Mouse (Mus musculus) limb, embryonic 10.5 days (tissue): ENCODE data around the gene Nbea. TPM values are rescaled to one million over a fixed set of nuclear protein-coding genes. Genes with fewer than 3 reads are reported as not detected.
"Not testable (repeated sequence)": the region's sequence is repeated elsewhere in the genome, so short reads cannot be mapped to it uniquely, and the experiment has no call there.

Experiments
- DNase-seq: peaks from one replicate; pipeline ENCODE4 v3.0.0-alpha.2; 2017; ENCODE audit warnings: low spot score
- H3K27ac ChIP-seq: fragments of 300-500 bp; sonication (generic); 2 replicates; pipeline ENCODE4 v1.5.1; 2016; ENCODE audit warnings: mild to moderate bottlenecking
- H3K27me3 ChIP-seq: fragments of 300-500 bp; sonication (generic); 2 replicates; pipeline ENCODE4 v1.6.1; 2016; ENCODE audit warnings: low read depth, mild to moderate bottlenecking; ENCODE audit not compliant: poor library complexity, severe bottlenecking
- H3K36me3 ChIP-seq: fragments of 300-500 bp; sonication (generic); 2 replicates; pipeline ENCODE4 v1.6.1; 2016; ENCODE audit warnings: mild to moderate bottlenecking, moderate library complexity
- H3K4me1 ChIP-seq: fragments of 300-500 bp; sonication (generic); 2 replicates; pipeline ENCODE4 v1.6.1; 2016
- H3K4me3 ChIP-seq: fragments of 300-500 bp; sonication (generic); 2 replicates; pipeline ENCODE4 v1.5.1; 2016; ENCODE audit warnings: mild to moderate bottlenecking, moderate library complexity
- H3K9me3 ChIP-seq: fragments of 300-500 bp; sonication (generic); replicated peaks from 2 replicates; pipeline ENCODE4 v1.6.1; 2016; ENCODE audit warnings: mild to moderate bottlenecking
- WGBS: fragments of 180-500 bp; shearing (Covaris S2); methylation state at CpG from one replicate; pipeline ENCODE4 v1.1.7; 2016; 5-methylcytosine and 5-hydroxymethylcytosine counted together
- polyA plus RNA-seq: library from polyadenylated mRNA; unstranded; fragments of >200 nt; fragmentation: Nextera tagmentation; extraction: Ambion mirVana; gene quantifications from 2 replicates; pipeline ENCODE4 v1.2.1, GENCODE M21; 2016

The Nbea gene
- polyA plus RNA-seq, 1 experiment from 2014 or later, result 19.7 TPM

GRCm38 (mm10) chr3:56000259-56000658, 183.2 kb downstream of the Nbea start:
- H3K27ac ChIP-seq, result no peak overlapping the region
- H3K9me3 ChIP-seq, result no peaks in the 10 kb centered on the region
- no peaks in the 10 kb centered on the region for H3K4me1 ChIP-seq
- 2% methylated on average over 1 of the region's 1 CpGs for WGBS
- DNase-seq, result no peak
- H3K27me3 ChIP-seq, result no peaks in the 10 kb centered on the region
- H3K36me3 ChIP-seq, result peaks cover 28% of the 10 kb centered on the region
- no peak overlapping the region for H3K4me3 ChIP-seq

GRCm38 (mm10) chr3:55978361-55978760, 205.1 kb downstream of the Nbea start:
- WGBS, result 92% methylated on average over 2 of the region's 2 CpGs
- no peaks in the 10 kb centered on the region for H3K27me3 ChIP-seq
- H3K4me3 ChIP-seq, result no peak overlapping the region
- no peaks in the 10 kb centered on the region for H3K9me3 ChIP-seq
- no peak overlapping the region for H3K27ac ChIP-seq
- DNase-seq, result no peak
- H3K36me3 ChIP-seq, result peaks cover 37% of the 10 kb centered on the region
- H3K4me1 ChIP-seq, result no peaks in the 10 kb centered on the region

GRCm38 (mm10) chr3:55976986-55977385, 206.5 kb downstream of the Nbea start:
- H3K27ac ChIP-seq, H3K9me3 ChIP-seq, DNase-seq, H3K4me1 ChIP-seq, H3K27me3 ChIP-seq, H3K4me3 ChIP-seq: not testable (repeated sequence)
- WGBS, result 96% methylated on average over 14 of the region's 14 CpGs
- peaks cover 23% of the 10 kb centered on the region for H3K36me3 ChIP-seq

GRCm38 (mm10) chr3:55965723-55966156, 217.8 kb downstream of the Nbea start:
- no peaks in the 10 kb centered on the region for H3K4me1 ChIP-seq
- H3K27me3 ChIP-seq, result no peaks in the 10 kb centered on the region
- no peak overlapping the region for H3K4me3 ChIP-seq
- DNase-seq, result no peak
- H3K36me3 ChIP-seq, result peaks cover 9% of the 10 kb centered on the region
- 64% methylated on average over 10 of the region's 10 CpGs for WGBS
- H3K27ac ChIP-seq, result no peak overlapping the region
- H3K9me3 ChIP-seq, result no peaks in the 10 kb centered on the region

- Histone ChIP-seq H3K27ac (no peak overlapping the region), H3K27me3 (no peaks in the 10 kb centered on the region), H3K4me3 (no peak overlapping the region), H3K4me1 (no peaks in the 10 kb centered on the region), H3K9me3 (no peaks in the 10 kb centered on the region), H3K36me3 (peaks cover 6% of the 10 kb centered on the region)
- no peak for DNase-seq
- 92% methylated on average over 8 of the region's 8 CpGs for WGBS
Observed at GRCm38 (mm10) chr3:55963032-55963431, 220.5 kb downstream of the Nbea start.

GRCm38 (mm10) chr3:55949994-55950393, 233.5 kb downstream of the Nbea start:
- Histone ChIP-seq H3K27me3 (no peaks in the 10 kb centered on the region), H3K9me3 (no peaks in the 10 kb centered on the region), H3K4me3 (no peak overlapping the region), H3K36me3 (peaks cover 15% of the 10 kb centered on the region), H3K4me1 (no peaks in the 10 kb centered on the region), H3K27ac (no peak overlapping the region)
- no peak for DNase-seq
- WGBS, result 87% methylated on average over 5 of the region's 5 CpGs

GRCm38 (mm10) chr3:55949148-55949547, 234.4 kb downstream of the Nbea start:
- H3K4me1 ChIP-seq, result no peaks in the 10 kb centered on the region
- no peaks in the 10 kb centered on the region for H3K27me3 ChIP-seq
- no peaks in the 10 kb centered on the region for H3K9me3 ChIP-seq
- no peak overlapping the region for H3K4me3 ChIP-seq
- H3K27ac ChIP-seq, result no peak overlapping the region
- WGBS, result 94% methylated on average over 2 of the region's 2 CpGs
- DNase-seq, result no peak
- peaks cover 15% of the 10 kb centered on the region for H3K36me3 ChIP-seq

- no peaks in the 10 kb centered on the region for H3K27me3 ChIP-seq
Observed at GRCm38 (mm10) chr3:55927343-55927742, 256.2 kb downstream of the Nbea start.

GRCm38 (mm10) chr3:55909290-55909689, 274.2 kb downstream of the Nbea start:
- Histone ChIP-seq H3K27me3 (no peaks in the 10 kb centered on the region), H3K4me1 (no peaks in the 10 kb centered on the region), H3K27ac (no peak overlapping the region), H3K9me3 (no peaks in the 10 kb centered on the region), H3K36me3 (no peaks in the 10 kb centered on the region), H3K4me3 (no peak overlapping the region)
- DNase-seq, result no peak
- 100% methylated on average over 1 of the region's 1 CpGs for WGBS

More at GRCm38 (mm10) chr3:55927343-55927742, 256.2 kb downstream of the Nbea start:
- H3K4me1 ChIP-seq, result no peaks in the 10 kb centered on the region
- H3K36me3 ChIP-seq, result peaks cover 25% of the 10 kb centered on the region
- no peak overlapping the region for H3K27ac ChIP-seq
- no peak overlapping the region for H3K4me3 ChIP-seq
- no peaks in the 10 kb centered on the region for H3K9me3 ChIP-seq
- no peak for DNase-seq
- 89% methylated on average over 2 of the region's 2 CpGs for WGBS

GRCm38 (mm10) chr3:55890574-55890973, 292.9 kb downstream of the Nbea start:
- H3K27me3 ChIP-seq, result no peaks in the 10 kb centered on the region
- no peaks in the 10 kb centered on the region for H3K9me3 ChIP-seq
- H3K27ac ChIP-seq, result 0 out of 2 replicates have a peak overlapping the region, but pooled peaks have one; percentile 14
- H3K4me3 ChIP-seq, result no peak overlapping the region
- no peak for DNase-seq
- H3K4me1 ChIP-seq, result peaks cover 41% of the 10 kb centered on the region
- 87% methylated on average over 5 of the region's 5 CpGs for WGBS
- no peaks in the 10 kb centered on the region for H3K36me3 ChIP-seq

GRCm38 (mm10) chr3:55889227-55889626, 294.3 kb downstream of the Nbea start:
- no peaks in the 10 kb centered on the region for H3K9me3 ChIP-seq
- H3K27ac ChIP-seq, result no peak overlapping the region
- H3K27me3 ChIP-seq, result no peaks in the 10 kb centered on the region
- no peak overlapping the region for H3K4me3 ChIP-seq
- no peak for DNase-seq
- peaks cover 41% of the 10 kb centered on the region for H3K4me1 ChIP-seq
- WGBS, result 58% methylated on average over 4 of the region's 4 CpGs
- no peaks in the 10 kb centered on the region for H3K36me3 ChIP-seq

- Histone ChIP-seq H3K36me3 (no peaks in the 10 kb centered on the region), H3K27ac (peak overlapping the region; percentile 46; the same call in 1 of the 2 replicates), H3K4me1 (peaks cover 41% of the 10 kb centered on the region), H3K27me3 (no peaks in the 10 kb centered on the region), H3K4me3 (no peak overlapping the region), H3K9me3 (no peaks in the 10 kb centered on the region)
- DNase-seq, result no peak
- WGBS, result 45% methylated on average over 2 of the region's 2 CpGs
Observed at GRCm38 (mm10) chr3:55887829-55888210, 295.7 kb downstream of the Nbea start.

- no peaks in the 10 kb centered on the region for H3K9me3 ChIP-seq
- H3K27ac ChIP-seq, result peak overlapping the region; percentile 46
- H3K36me3 ChIP-seq, result no peaks in the 10 kb centered on the region
- 72% methylated on average over 10 of the region's 10 CpGs for WGBS
- no peak for DNase-seq
- no peaks in the 10 kb centered on the region for H3K27me3 ChIP-seq
- H3K4me3 ChIP-seq, result no peak overlapping the region
- H3K4me1 ChIP-seq, result peaks cover 41% of the 10 kb centered on the region
Observed at GRCm38 (mm10) chr3:55887193-55887828, 296.2 kb downstream of the Nbea start.
